Mouse (Mus musculus): ENCODE results near the gene Hdac4.

- TF ChIP-seq CTCF (IDR thresholded peaks at IDR 0.05; ENCODE audit: control insufficient read depth, insufficient read depth, low read length): no peak
- no peak for TF ChIP-seq POLR2A (IDR thresholded peaks at IDR 0.05; ENCODE audit: borderline replicate concordance, control insufficient read depth, low read depth, low read length)
Measured at GRCm38 (mm10) chr1:92240072-92240471, 44.6 kb upstream of the Hdac4 start.

Data from bone marrow, adult 2 months (tissue).